Mouse (Mus musculus) ES-Bruce4 (cell line): Measurements from ENCODE around the gene Shisa3. TPM values are rescaled to one million over a fixed set of nuclear protein-coding genes. Genes with fewer than 3 reads are reported as not detected.

Source experiments
- H3K27ac ChIP-seq: 2 replicates; pipeline ENCODE4 v1.5.1; 2012; ENCODE audit warnings: low read length, inconsistent platforms; ENCODE audit not compliant: insufficient read depth
- H3K27me3 ChIP-seq: 2 replicates; pipeline ENCODE4 v1.6.1; 2012; ENCODE audit warnings: mild to moderate bottlenecking, low read length, inconsistent platforms; ENCODE audit not compliant: control insufficient read depth, poor library complexity, insufficient read depth, severe bottlenecking
- H3K36me3 ChIP-seq: 2 replicates; pipeline ENCODE4 v1.6.1; 2012; ENCODE audit warnings: inconsistent platforms, mild to moderate bottlenecking, low read length, moderate library complexity; ENCODE audit not compliant: control insufficient read depth, poor library complexity, insufficient read depth, severe bottlenecking
- H3K4me1 ChIP-seq: one replicate; pipeline ENCODE4 v1.8.1; 2011; ENCODE audit warnings: low read length; ENCODE audit not compliant: control insufficient read depth, insufficient read depth
- H3K4me3 ChIP-seq: 2 replicates; pipeline ENCODE4 v1.5.1; 2011; ENCODE audit warnings: low read depth, mild to moderate bottlenecking, low read length
- H3K9ac ChIP-seq: 2 replicates; pipeline ENCODE4 v1.6.1; 2012; ENCODE audit warnings: low read depth, mild to moderate bottlenecking, inconsistent platforms; ENCODE audit not compliant: poor library complexity, severe bottlenecking
- H3K9me3 ChIP-seq: replicated peaks from 2 replicates; pipeline ENCODE4 v1.6.1; 2012; ENCODE audit warnings: mild to moderate bottlenecking, low read length, inconsistent platforms; ENCODE audit not compliant: control insufficient read depth, poor library complexity, insufficient read depth, severe bottlenecking
- CTCF ChIP-seq: IDR thresholded peaks from one replicate; pipeline ENCODE4 v1.8.1; 2011; ENCODE audit warnings: low read depth, low read length
- EP300 ChIP-seq: IDR thresholded peaks from 2 replicates; pipeline ENCODE4 v1.6.1; 2011; ENCODE audit warnings: low read depth, low read length; ENCODE audit not compliant: insufficient read depth
- POLR2A ChIP-seq: IDR thresholded peaks from one replicate; pipeline ENCODE4 v1.8.1; 2011; ENCODE audit warnings: low read length; ENCODE audit not compliant: insufficient read depth
- polyA plus RNA-seq: library from polyadenylated mRNA; stranded (reverse); fragments of >200 nt; gene quantifications from 2 replicates; pipeline ENCODE4 v1.2.4, GENCODE M21; 2011; ENCODE audit warnings: low read depth; ENCODE audit not compliant: missing spikeins, insufficient read depth, insufficient read length

Gene Shisa3
- polyA plus RNA-seq: 0.52 and 0.88 TPM in 2 replicates

GRCm38 (mm10) chr5:67607804-67608673 lies at the start of gene Shisa3:
Gene Shisa3, plus strand, starts transcription at chr5:67607882.
- Histone ChIP-seq H3K27me3 (peaks cover 10% of the 10 kb centered on the region), H3K36me3 (no peaks in the 10 kb centered on the region), H3K27ac (no peak within 1 kb of the TSS), H3K9me3 (no peaks in the 10 kb centered on the region), H3K4me1 (no peaks in the 10 kb centered on the region), H3K4me3 (peak within 1 kb of the TSS; percentile 81), H3K9ac (peak within 1 kb of the TSS; percentile 56)
- TF ChIP-seq CTCF (no peak), POLR2A (no peak), EP300 (no peak)

DNA sequence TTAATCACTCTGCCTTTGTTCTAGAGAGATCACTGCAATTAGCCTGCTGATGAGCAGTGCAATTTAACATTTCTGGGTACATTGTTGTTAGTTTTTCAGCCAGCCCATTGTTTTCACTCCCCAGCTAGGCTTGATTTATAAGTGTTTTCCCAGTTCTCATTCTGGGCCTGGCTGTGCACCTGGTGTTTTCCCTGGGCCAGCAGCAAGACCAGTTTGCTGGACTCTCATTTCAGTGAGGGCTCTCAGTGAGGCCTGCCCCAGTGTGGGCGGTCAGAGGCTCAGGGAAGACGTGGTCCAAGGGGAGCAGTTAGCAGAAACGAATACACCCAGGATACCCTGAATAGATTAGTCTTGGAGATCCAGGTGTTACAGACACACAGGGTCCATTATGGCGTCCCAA lies 49.0 kb upstream of the Shisa3 start:
- TF ChIP-seq POLR2A (no peak), CTCF (no peak), EP300 (no peak)
- no peaks in the 10 kb centered on the region for H3K9me3 ChIP-seq

GRCm38 (mm10) chr5:67559063-67559462 lies 48.6 kb upstream of the Shisa3 start:
- Histone ChIP-seq H3K9ac (no peak overlapping the region), H3K4me3 (no peak overlapping the region), H3K36me3 (no peaks in the 10 kb centered on the region), H3K27ac (no peak overlapping the region), H3K4me1 (no peaks in the 10 kb centered on the region), H3K9me3 (no peaks in the 10 kb centered on the region), H3K27me3 (no peaks in the 10 kb centered on the region)
- no peak for TF ChIP-seq CTCF
- TF ChIP-seq EP300: no peak
- TF ChIP-seq POLR2A: no peak

More for the DNA sequence above, 49.0 kb upstream of the Shisa3 start:
- Histone ChIP-seq H3K4me3 (no peak overlapping the region), H3K36me3 (no peaks in the 10 kb centered on the region), H3K27me3 (no peaks in the 10 kb centered on the region), H3K4me1 (no peaks in the 10 kb centered on the region), H3K27ac (no peak overlapping the region), H3K9ac (no peak overlapping the region)

DNA sequence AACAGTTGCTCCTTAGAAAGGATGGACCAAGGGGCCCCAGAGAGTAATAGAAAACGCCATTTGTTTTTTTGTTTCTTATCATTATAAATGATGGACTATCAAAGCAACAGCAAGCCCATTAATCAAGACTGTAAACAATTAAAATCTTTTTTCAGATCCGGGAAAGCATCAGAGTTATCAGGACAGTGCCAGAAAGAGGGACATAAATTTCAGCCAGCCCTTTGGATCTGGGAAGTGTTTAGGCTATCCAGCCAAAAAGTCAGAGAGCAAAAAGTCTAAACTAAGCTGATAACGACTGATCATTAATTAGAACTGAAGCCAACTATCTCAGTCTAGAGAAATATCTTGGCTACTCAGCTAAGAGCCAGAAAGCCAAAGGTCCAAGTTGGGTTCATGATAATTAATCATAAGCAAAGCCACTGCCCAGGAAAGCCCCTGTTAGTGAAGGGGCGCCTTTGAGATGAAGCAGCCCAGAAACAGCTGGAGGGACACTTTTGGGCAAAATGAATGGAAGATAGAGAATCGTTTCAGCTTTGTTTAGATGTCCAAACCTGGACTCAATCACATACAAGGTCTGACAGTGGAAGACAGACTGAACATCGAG lies 35.0 kb upstream of the Shisa3 start:
- Histone ChIP-seq H3K4me3 (no peak overlapping the region), H3K9me3 (no peaks in the 10 kb centered on the region), H3K9ac (no peak overlapping the region), H3K27me3 (no peaks in the 10 kb centered on the region), H3K4me1 (no peaks in the 10 kb centered on the region), H3K27ac (no peak overlapping the region), H3K36me3 (no peaks in the 10 kb centered on the region)
- no peak for TF ChIP-seq EP300
- no peak for TF ChIP-seq POLR2A
- no peak for TF ChIP-seq CTCF

GRCm38 (mm10) chr5:67574039-67574438 lies 33.6 kb upstream of the Shisa3 start:
- no peak overlapping the region for H3K9ac ChIP-seq
- no peak overlapping the region for H3K4me3 ChIP-seq
- H3K27ac ChIP-seq: no peak overlapping the region

GRCm38 (mm10) chr5:67575705-67576104 lies 32.0 kb upstream of the Shisa3 start:
- TF ChIP-seq POLR2A (no peak), EP300 (no peak), CTCF (no peak)
- H3K36me3 ChIP-seq: no peaks in the 10 kb centered on the region
- H3K9ac ChIP-seq: no peak overlapping the region
- H3K9me3 ChIP-seq: no peaks in the 10 kb centered on the region
- no peaks in the 10 kb centered on the region for H3K4me1 ChIP-seq
- no peak overlapping the region for H3K4me3 ChIP-seq
- no peaks in the 10 kb centered on the region for H3K27me3 ChIP-seq
- no peak overlapping the region for H3K27ac ChIP-seq

More at GRCm38 (mm10) chr5:67574039-67574438, 33.6 kb upstream of the Shisa3 start:
- H3K27me3 ChIP-seq: no peaks in the 10 kb centered on the region
- no peaks in the 10 kb centered on the region for H3K9me3 ChIP-seq
- no peaks in the 10 kb centered on the region for H3K4me1 ChIP-seq
- TF ChIP-seq EP300 (no peak), CTCF (no peak), POLR2A (no peak)
- H3K36me3 ChIP-seq: no peaks in the 10 kb centered on the region
